Mouse (Mus musculus): ENCODE results near the gene Tmem255b. TPM values are rescaled to one million over a fixed set of nuclear protein-coding genes. Genes with fewer than 3 reads are reported as not detected.

The Tmem255b gene
- polyA plus RNA-seq, 1 experiment from 2014 or later: 0.29 TPM

DNA sequence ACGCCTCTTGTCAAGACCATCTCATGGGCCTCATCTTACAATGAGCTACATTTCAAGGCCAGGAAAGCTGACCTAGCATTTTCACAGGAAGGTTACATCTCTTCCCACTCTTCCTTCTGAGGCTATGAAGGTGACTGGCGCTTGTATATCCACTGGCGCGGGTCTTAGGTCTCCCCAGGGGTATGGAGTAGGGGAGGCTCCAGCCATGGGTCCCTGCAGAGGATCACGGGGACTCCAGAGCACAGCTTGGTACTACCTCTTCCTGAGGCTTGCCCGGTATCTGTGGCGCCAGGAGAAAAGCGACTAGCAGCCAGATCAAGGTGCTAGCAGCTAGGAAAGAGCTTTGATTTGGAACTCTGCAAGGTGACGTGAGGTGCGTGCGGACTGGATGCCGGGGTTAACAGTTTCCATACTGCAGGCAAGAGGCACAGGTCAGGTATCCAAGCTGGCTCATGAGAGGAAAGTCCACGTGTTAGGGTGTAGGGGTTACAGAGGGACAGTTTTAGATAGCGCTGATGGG lies 56.6 kb downstream of the Tmem255b start:
- H3K9ac ChIP-seq (replicated peaks; ENCODE audit: low read length): no peak overlapping the region
- peaks cover 14% of the 10 kb centered on the region; the same call in 1 of the 2 replicates for H3K4me1 ChIP-seq (ENCODE audit: control insufficient read depth, insufficient read depth, low read length)
- 89% methylated on average over 14 of the region's 14 CpGs for WGBS
- peaks cover 12% of the 10 kb centered on the region for H3K27me3 ChIP-seq (ENCODE audit: control insufficient read depth, insufficient read depth, low read length)
- DNase-seq (no peak), ATAC-seq (ENCODE audit: low FRiP score, low TSS enrichment) (no peak)
- H3K36me3 ChIP-seq (ENCODE audit: control insufficient read depth, insufficient read depth, low read length): no peaks in the 10 kb centered on the region
- H3K27ac ChIP-seq (replicated peaks; ENCODE audit: low read depth, low read length): no peak overlapping the region
- no peaks in the 10 kb centered on the region for H3K9me3 ChIP-seq (ENCODE audit: control insufficient read depth, low read length)
- no peak overlapping the region for H3K4me3 ChIP-seq (replicated peaks; ENCODE audit: low read depth, low read length)
- H3K4me2 ChIP-seq (ENCODE audit: low read length): no peak overlapping the region

DNA sequence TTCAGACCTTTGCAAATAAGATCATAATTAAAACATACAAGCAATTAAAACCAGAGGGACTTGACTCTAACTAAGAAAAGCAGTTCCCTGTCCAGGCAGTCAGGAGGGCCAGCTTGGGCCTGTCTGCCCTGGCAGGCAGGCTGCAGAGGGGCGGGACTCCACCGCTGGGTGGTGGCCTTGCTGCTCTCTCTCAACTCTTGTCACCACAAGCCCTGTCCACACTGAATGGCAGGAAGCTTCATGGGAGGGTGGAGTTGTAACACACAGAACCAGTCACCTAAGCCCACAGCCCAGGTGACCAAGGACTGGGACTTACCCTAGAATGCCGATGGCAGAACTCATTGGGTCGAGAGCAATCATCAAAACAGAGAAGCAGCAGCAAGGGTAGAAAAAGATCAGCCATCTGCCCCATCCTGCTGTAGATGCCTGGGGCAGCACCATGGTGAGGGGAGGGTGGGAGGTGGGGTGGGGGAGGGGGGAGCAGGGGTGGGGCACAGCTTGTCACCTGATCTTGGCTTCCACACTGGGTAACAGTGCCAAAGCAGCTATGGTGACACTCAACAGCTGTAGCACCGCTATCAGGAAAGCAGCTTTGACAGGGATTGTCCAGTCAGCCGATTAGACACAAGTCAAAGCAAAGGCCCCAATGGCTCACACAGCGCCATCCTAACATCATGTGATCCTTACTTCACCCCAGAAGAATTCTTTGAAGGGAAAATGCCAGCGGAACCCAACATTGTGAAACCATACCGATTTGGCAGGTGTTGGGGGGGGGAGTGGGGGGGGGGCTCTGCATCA lies 57.4 kb downstream of the Tmem255b start:
- Histone ChIP-seq H3K4me1 (ENCODE audit: control insufficient read depth, insufficient read depth, low read length) (peaks cover 14% of the 10 kb centered on the region; the same call in 1 of the 2 replicates), H3K27me3 (ENCODE audit: control insufficient read depth, insufficient read depth, low read length) (peaks cover 12% of the 10 kb centered on the region), H3K9me3 (ENCODE audit: control insufficient read depth, low read length) (no peaks in the 10 kb centered on the region), H3K9ac (replicated peaks; ENCODE audit: low read length) (no peak overlapping the region), H3K36me3 (ENCODE audit: control insufficient read depth, insufficient read depth, low read length) (no peaks in the 10 kb centered on the region), H3K27ac (replicated peaks; ENCODE audit: low read depth, low read length) (no peak overlapping the region), H3K4me2 (ENCODE audit: low read length) (no peak overlapping the region), H3K4me3 (replicated peaks; ENCODE audit: low read depth, low read length) (no peak overlapping the region)
- 53% methylated on average over 9 of the region's 9 CpGs for WGBS
- 0 out of 2 replicates have a peak, but pooled peaks have one; percentile 3 for ATAC-seq (ENCODE audit: low FRiP score, low TSS enrichment)
- DNase-seq: peak; percentile 20

DNA sequence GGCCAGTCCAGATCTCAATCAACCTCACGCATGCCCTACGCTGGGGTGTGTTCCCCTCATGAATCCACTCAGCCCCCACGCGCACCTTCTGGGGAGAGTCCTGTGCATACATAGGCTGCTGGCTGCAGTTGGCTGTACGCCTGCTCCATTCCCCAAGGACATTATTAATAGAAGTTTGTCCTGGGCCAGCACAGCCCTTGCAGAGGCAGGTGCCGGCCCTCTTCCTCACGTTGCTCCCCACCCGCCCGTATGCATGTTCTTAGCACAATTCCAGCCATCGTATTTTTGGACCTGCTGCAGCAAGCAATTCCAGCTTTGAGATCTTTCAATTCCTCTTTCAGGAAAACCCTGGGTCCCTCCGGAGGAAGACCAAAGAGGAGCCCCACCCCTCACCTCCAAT lies 58.0 kb downstream of the Tmem255b start:
- DNase-seq (peak; percentile 11), ATAC-seq (ENCODE audit: low FRiP score, low TSS enrichment) (no peak)
- H3K36me3 ChIP-seq (ENCODE audit: control insufficient read depth, insufficient read depth, low read length): no peaks in the 10 kb centered on the region
- no peak overlapping the region for H3K9ac ChIP-seq (replicated peaks; ENCODE audit: low read length)
- H3K4me1 ChIP-seq (ENCODE audit: control insufficient read depth, insufficient read depth, low read length): peaks cover 14% of the 10 kb centered on the region; the same call in 1 of the 2 replicates
- H3K27ac ChIP-seq (replicated peaks; ENCODE audit: low read depth, low read length): no peak overlapping the region
- H3K9me3 ChIP-seq (ENCODE audit: control insufficient read depth, low read length): no peaks in the 10 kb centered on the region
- H3K27me3 ChIP-seq (ENCODE audit: control insufficient read depth, insufficient read depth, low read length): peaks cover 12% of the 10 kb centered on the region
- no peak overlapping the region for H3K4me2 ChIP-seq (ENCODE audit: low read length)
- 53% methylated on average over 11 of the region's 11 CpGs for WGBS
- H3K4me3 ChIP-seq (replicated peaks; ENCODE audit: low read depth, low read length): no peak overlapping the region

DNA sequence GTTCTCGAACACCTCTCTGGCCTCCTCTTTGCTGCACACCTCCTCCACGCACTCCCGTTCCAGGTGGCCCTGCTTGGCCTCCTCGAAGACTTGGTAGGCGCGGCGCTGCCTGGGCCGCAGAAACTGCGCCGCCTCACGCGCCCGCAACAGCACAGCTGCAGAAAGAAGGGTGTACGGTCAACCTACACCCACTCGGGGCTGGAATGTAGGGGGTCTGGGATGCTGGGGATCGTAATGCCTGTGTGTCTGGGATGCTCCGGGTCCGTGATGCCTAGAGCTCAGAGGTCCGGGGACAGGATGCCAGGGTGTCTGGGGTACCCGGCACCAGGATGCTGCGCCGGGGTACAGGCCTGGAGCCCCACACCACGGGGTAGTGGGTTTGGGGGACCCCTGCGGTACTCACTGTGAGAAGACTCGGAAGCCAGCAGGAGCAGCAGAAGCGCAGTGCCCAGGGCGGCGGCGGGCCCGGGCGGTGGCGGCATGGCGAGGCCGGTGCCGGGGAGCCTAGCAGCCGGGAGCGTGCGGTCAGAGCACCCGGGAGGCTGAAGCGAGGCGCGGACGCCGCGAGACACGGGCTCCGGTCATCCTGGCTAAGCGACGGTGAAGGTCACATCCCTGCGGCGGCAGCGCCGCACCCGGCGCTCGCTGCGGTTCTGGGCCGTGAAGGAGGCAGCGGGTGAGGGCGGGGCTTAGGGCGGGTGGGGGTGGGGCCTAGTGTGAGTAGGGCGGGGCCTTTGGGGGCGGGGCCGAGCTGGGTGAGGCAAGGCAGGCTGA lies 59.1 kb downstream of the Tmem255b start, which contains the start of gene Gas6:
Gene Gas6, minus strand, starts transcription at position 633 of the 774 bp plus-strand sequence.
- WGBS: 1% methylated on average over 64 of the region's 64 CpGs
- Histone ChIP-seq H3K4me3 (replicated peaks; ENCODE audit: low read depth, low read length) (peak within 1 kb of the TSS; percentile 52), H3K36me3 (ENCODE audit: control insufficient read depth, insufficient read depth, low read length) (no peaks in the 10 kb centered on the region), H3K9ac (replicated peaks; ENCODE audit: low read length) (peak within 1 kb of the TSS; percentile 68), H3K4me1 (ENCODE audit: control insufficient read depth, insufficient read depth, low read length) (peaks cover 14% of the 10 kb centered on the region; the same call in 1 of the 2 replicates), H3K9me3 (ENCODE audit: control insufficient read depth, low read length) (no peaks in the 10 kb centered on the region), H3K27me3 (ENCODE audit: control insufficient read depth, insufficient read depth, low read length) (peaks cover 12% of the 10 kb centered on the region), H3K27ac (replicated peaks; ENCODE audit: low read depth, low read length) (no peak within 1 kb of the TSS; the same call in 1 of the 2 replicates), H3K4me2 (ENCODE audit: low read length) (peak within 1 kb of the TSS; percentile 78)
- ATAC-seq (ENCODE audit: low FRiP score, low TSS enrichment): peak; percentile 76
- DNase-seq: peak; percentile 82

DNA sequence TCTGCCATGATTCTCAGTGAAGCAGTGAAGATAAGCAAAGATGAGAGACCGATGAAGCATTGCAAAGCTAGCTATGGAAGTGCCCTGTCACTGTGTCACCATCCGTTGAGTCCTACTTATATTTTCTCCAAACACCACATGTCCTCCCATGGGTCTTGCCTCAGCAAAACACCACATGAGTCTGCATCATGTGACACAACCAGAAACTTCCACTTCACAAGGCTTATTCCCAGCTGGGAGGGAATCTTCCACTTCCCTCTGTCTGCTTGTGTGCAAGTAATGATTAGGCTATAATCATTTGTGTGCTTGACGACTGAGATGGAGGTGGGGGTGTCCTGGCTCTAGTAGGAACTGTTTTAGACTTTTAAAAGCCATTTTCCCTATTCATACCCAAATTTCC lies 66.2 kb downstream of the Tmem255b start:
- Histone ChIP-seq H3K36me3 (ENCODE audit: control insufficient read depth, insufficient read depth, low read length) (no peaks in the 10 kb centered on the region), H3K27ac (replicated peaks; ENCODE audit: low read depth, low read length) (no peak overlapping the region), H3K9me3 (ENCODE audit: control insufficient read depth, low read length) (no peaks in the 10 kb centered on the region), H3K4me3 (replicated peaks; ENCODE audit: low read depth, low read length) (no peak overlapping the region), H3K27me3 (ENCODE audit: control insufficient read depth, insufficient read depth, low read length) (no peaks in the 10 kb centered on the region), H3K4me1 (ENCODE audit: control insufficient read depth, insufficient read depth, low read length) (no peaks in the 10 kb centered on the region), H3K4me2 (ENCODE audit: low read length) (no peak overlapping the region), H3K9ac (replicated peaks; ENCODE audit: low read length) (no peak overlapping the region)
- ATAC-seq (ENCODE audit: low FRiP score, low TSS enrichment) (no peak), DNase-seq (no peak)
- WGBS: 88% methylated on average over 3 of the region's 3 CpGs

DNA sequence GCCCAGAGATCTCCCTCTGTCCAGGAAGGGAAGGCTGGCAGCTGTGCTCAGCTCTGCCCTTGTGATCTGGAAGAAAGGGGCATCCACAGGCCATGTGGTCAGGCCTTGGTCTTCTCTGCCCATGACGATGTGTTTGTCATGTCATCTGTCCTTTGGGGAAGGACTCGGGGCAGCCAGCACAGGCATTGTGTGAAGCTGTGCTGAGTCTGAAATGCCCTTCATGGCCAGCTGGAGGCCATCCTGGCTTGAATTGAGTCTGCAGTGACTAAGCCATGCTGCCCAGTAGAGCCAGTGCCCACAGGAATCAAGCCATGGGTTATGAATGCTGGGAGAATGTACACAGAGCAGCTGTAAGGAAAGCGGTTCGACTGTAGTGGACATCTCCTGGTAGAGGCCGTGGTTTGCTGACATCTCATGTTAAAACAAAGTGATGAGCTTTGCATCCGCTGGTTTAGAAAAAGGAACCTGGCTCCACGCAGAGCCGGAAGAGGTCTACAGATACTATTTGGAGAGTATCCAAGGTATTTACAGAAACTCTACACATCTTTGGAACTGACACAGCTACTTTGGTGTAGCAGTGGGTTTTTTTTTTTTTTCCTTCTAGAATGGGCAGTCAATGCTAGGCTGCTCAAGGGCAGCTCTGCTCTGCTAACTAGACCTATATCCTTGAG lies 69.1 kb downstream of the Tmem255b start:
- Histone ChIP-seq H3K9ac (replicated peaks; ENCODE audit: low read length) (no peak overlapping the region), H3K4me3 (replicated peaks; ENCODE audit: low read depth, low read length) (no peak overlapping the region), H3K4me1 (ENCODE audit: control insufficient read depth, insufficient read depth, low read length) (no peaks in the 10 kb centered on the region), H3K36me3 (ENCODE audit: control insufficient read depth, insufficient read depth, low read length) (no peaks in the 10 kb centered on the region), H3K9me3 (ENCODE audit: control insufficient read depth, low read length) (no peaks in the 10 kb centered on the region), H3K27me3 (ENCODE audit: control insufficient read depth, insufficient read depth, low read length) (no peaks in the 10 kb centered on the region), H3K4me2 (ENCODE audit: low read length) (no peak overlapping the region), H3K27ac (replicated peaks; ENCODE audit: low read depth, low read length) (no peak overlapping the region)
- WGBS: 88% methylated on average over 8 of the region's 8 CpGs
- ATAC-seq (ENCODE audit: low FRiP score, low TSS enrichment) (no peak), DNase-seq (no peak)

DNA sequence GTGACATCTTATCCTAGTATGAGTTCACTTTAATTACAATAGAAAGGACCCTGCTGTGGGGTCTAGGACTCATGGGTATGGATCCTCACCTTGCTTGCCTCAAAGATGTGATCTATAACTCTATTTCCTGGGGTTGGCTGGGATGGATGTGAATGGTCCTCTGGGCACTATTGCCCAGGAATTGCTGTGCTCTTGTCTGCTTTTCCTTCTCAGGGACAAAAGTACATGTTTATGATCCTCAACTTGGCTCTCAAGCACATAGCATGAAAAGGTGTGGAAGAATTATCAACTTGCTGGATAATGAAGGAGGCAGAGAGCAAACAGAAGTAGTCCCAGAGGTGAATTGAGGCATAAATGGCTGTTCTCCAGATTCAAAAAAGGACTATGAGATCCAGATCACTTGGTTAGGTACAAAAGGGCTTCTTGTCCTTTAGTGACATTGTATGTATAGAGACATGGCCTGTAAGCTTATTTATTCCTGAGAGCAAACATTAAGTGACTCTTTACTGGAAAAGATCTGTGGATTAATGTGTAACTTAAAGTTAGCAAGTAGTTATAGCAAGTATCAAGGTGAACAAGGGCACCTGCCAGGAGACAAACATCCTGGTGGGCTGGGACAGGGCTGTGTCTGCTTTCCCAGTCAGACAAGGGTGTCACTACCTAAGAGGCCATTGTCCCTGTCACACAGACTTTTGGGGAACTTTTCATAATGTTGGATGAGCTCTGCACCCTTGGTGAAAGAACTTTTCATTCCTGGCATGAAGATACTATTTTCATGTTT lies 70.1 kb downstream of the Tmem255b start:
- H3K4me1 ChIP-seq (ENCODE audit: control insufficient read depth, insufficient read depth, low read length): no peaks in the 10 kb centered on the region
- H3K27ac ChIP-seq (replicated peaks; ENCODE audit: low read depth, low read length): no peak overlapping the region
- ATAC-seq (ENCODE audit: low FRiP score, low TSS enrichment) (no peak), DNase-seq (no peak)
- no peak overlapping the region for H3K4me3 ChIP-seq (replicated peaks; ENCODE audit: low read depth, low read length)
- H3K27me3 ChIP-seq (ENCODE audit: control insufficient read depth, insufficient read depth, low read length): no peaks in the 10 kb centered on the region
- no peak overlapping the region for H3K9ac ChIP-seq (replicated peaks; ENCODE audit: low read length)
- no peaks in the 10 kb centered on the region for H3K9me3 ChIP-seq (ENCODE audit: control insufficient read depth, low read length)
- H3K36me3 ChIP-seq (ENCODE audit: control insufficient read depth, insufficient read depth, low read length): no peaks in the 10 kb centered on the region
- no peak overlapping the region for H3K4me2 ChIP-seq (ENCODE audit: low read length)

DNA sequence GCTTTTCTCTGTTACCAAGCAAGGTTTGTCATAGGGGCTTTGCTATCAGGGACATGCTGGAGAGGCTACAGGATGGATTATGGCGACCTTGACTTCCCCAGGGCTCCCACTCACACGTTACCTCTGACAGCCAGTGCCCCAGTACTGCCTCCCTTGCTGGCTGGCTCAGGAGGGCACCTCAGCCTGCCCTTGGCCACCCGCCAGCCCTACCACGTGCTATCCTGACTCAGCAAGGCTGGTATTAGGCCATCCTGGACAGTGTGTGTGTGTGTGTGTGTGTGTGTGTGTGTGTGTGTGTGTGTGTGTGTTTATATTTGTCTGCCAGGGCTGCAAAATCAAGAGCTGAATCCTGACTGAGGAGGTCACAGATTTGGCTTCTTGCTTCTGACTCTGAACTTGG lies 71.9 kb downstream of the Tmem255b start:
- Histone ChIP-seq H3K27ac (replicated peaks; ENCODE audit: low read depth, low read length) (no peak overlapping the region), H3K4me3 (replicated peaks; ENCODE audit: low read depth, low read length) (no peak overlapping the region), H3K36me3 (ENCODE audit: control insufficient read depth, insufficient read depth, low read length) (no peaks in the 10 kb centered on the region), H3K9ac (replicated peaks; ENCODE audit: low read length) (no peak overlapping the region), H3K9me3 (ENCODE audit: control insufficient read depth, low read length) (no peaks in the 10 kb centered on the region), H3K4me2 (ENCODE audit: low read length) (no peak overlapping the region), H3K4me1 (ENCODE audit: control insufficient read depth, insufficient read depth, low read length) (no peaks in the 10 kb centered on the region), H3K27me3 (ENCODE audit: control insufficient read depth, insufficient read depth, low read length) (no peaks in the 10 kb centered on the region)
- DNase-seq (peak; percentile 23), ATAC-seq (ENCODE audit: low FRiP score, low TSS enrichment) (no peak)
- WGBS: 58% methylated on average over 4 of the region's 4 CpGs
